Mouse (Mus musculus): ENCODE results near the gene Otx2. TPM values are rescaled to one million over a fixed set of nuclear protein-coding genes. Genes with fewer than 3 reads are reported as not detected.

Gene Otx2
- polyA plus RNA-seq, 1 experiment from 2014 or later = not detected

DNA sequence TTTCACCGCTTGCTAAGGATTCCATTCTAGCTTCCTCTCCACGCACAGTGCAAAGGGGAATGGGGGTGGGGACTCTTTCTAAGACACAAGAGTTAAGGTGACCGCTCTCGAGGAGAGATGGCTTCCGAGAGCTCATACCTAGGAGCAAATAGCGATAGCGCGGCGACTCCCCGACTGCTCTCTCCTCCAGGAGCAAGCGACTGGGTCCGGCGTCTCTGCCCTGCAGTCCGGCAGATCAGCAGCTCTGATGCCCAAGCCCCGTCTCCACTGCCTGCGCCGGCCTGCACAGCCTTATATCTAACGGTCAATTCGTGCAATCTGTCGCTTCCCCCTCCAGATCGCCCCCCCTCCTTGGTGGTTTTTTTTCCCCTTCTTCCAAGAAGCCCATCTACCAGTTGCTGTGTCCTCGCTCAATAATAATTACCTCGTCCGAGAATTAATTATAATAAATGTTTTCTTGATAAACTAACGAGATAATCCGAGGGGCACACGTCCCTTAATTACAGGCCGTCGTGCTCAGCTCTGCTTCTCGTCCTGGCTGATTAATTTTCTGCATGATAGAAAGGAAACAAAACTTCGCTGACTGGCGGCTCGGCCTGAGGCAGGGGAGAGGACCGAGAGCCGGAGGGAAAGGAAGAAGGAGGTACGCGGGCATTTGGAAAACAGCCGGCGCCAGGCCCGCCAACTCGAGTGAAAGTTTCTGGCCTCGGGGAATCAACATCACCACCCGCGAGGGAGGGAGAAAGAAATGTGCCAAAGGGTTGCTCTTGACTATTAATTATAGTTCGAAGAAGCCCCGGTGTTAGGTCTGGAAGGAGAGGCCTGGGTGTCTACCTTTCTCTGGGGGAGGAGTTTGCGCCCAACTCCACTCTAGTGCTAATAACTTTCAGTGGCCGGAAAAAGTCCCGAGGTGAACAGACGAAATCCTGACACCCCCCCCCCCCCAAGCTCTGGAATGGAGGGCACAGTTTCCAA lies 8.5 kb downstream of the Otx2 start:
- Histone ChIP-seq H3K27me3 (ENCODE audit: control insufficient read depth, insufficient read depth, low read length) (peaks cover 59% of the 10 kb centered on the region), H3K4me3 (ENCODE audit: low read depth, low read length) (no peak overlapping the region), H3K4me1 (ENCODE audit: control insufficient read depth, insufficient read depth, low read length) (no peaks in the 10 kb centered on the region), H3K9ac (replicated peaks; ENCODE audit: low read depth, low read length) (no peak overlapping the region), H3K4me2 (replicated peaks; ENCODE audit: low read depth, low read length) (no peak overlapping the region), H3K9me3 (ENCODE audit: control insufficient read depth, low read depth, low read length) (no peaks in the 10 kb centered on the region), H3K36me3 (ENCODE audit: control insufficient read depth, insufficient read depth, low read length) (no peaks in the 10 kb centered on the region), H3K27ac (ENCODE audit: low read length) (no peak overlapping the region)
- under 1% methylated on average over 50 of the region's 50 CpGs for WGBS
- ATAC-seq (ENCODE audit: insufficient number of reproducible peaks, insufficient read depth, low FRiP score, low read depth) = no peak

DNA sequence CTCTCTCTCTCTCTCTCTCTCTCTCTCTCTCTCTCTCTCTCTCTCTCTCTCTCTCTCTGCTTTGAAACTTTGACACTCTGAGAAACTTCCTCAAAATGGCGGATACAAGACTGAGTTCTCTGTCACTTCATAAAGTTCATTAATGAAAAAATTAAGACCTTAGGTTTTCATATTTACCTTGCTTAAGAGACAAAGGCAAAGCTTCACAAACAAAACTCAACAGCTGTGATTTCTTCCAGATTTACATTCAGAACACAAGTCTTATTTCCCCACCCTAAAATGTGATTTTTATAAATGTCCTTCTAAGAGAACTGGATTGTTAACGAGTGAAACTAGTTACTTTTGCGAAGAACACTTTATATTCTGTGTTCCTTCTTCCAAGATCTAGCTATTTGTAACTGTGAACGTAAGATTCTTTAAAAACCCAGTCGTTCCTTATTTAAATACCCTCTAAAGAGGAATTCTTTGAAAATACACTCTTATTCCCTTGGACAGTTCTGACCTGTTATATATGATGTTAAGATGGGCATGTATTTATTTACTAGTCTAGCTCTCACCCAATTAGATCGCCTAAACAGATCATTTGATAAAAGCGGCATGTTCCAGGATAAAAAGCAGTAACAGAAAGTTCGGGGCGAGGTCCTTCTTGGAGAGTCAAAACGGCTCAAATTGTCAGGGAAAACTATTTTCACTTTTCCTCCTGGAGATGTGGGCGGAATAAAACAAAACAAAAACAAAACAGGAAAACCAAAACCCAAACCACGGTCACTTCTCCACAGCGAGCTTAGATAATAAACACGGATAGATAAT lies 9.4 kb downstream of the Otx2 start:
- peaks cover 64% of the 10 kb centered on the region for H3K27me3 ChIP-seq (ENCODE audit: control insufficient read depth, insufficient read depth, low read length)
- no peak overlapping the region for H3K9ac ChIP-seq (replicated peaks; ENCODE audit: low read depth, low read length)
- H3K27ac ChIP-seq (ENCODE audit: low read length) = no peak overlapping the region
- no peaks in the 10 kb centered on the region for H3K36me3 ChIP-seq (ENCODE audit: control insufficient read depth, insufficient read depth, low read length)
- WGBS = 2% methylated on average over 14 of the region's 14 CpGs
- H3K9me3 ChIP-seq (ENCODE audit: control insufficient read depth, low read depth, low read length) = no peaks in the 10 kb centered on the region
- H3K4me3 ChIP-seq (ENCODE audit: low read depth, low read length) = no peak overlapping the region
- no peak overlapping the region for H3K4me2 ChIP-seq (replicated peaks; ENCODE audit: low read depth, low read length)
- H3K4me1 ChIP-seq (ENCODE audit: control insufficient read depth, insufficient read depth, low read length) = no peaks in the 10 kb centered on the region
- ATAC-seq (ENCODE audit: insufficient number of reproducible peaks, insufficient read depth, low FRiP score, low read depth) = no peak

DNA sequence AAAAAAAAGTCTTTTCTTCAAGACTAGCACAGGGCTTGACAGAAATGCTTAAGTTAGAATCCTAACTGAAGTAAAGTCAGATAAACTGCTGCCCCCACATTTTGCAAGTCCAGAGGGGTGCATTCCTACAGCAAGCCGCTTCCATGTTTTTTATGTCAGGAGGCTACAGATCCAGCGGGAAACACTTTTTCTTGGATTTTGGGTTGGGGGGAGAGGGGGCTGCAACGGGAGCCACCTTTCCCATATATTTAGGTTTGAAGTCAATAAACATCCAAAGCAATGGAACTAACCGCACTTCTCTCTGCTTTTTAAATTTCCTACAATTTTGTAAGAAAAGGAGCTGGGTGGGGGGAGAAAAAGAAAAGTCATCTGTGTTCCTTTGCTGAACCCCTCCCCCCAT lies 10.1 kb downstream of the Otx2 start:
- Histone ChIP-seq H3K4me2 (replicated peaks; ENCODE audit: low read depth, low read length) (no peak overlapping the region), H3K9me3 (ENCODE audit: control insufficient read depth, low read depth, low read length) (no peaks in the 10 kb centered on the region), H3K9ac (replicated peaks; ENCODE audit: low read depth, low read length) (no peak overlapping the region), H3K4me3 (ENCODE audit: low read depth, low read length) (no peak overlapping the region), H3K36me3 (ENCODE audit: control insufficient read depth, insufficient read depth, low read length) (no peaks in the 10 kb centered on the region), H3K27me3 (ENCODE audit: control insufficient read depth, insufficient read depth, low read length) (peaks cover 65% of the 10 kb centered on the region), H3K27ac (ENCODE audit: low read length) (no peak overlapping the region), H3K4me1 (ENCODE audit: control insufficient read depth, insufficient read depth, low read length) (no peaks in the 10 kb centered on the region)
- WGBS = 4% methylated on average over 4 of the region's 4 CpGs
- no peak for ATAC-seq (ENCODE audit: insufficient number of reproducible peaks, insufficient read depth, low FRiP score, low read depth)

DNA sequence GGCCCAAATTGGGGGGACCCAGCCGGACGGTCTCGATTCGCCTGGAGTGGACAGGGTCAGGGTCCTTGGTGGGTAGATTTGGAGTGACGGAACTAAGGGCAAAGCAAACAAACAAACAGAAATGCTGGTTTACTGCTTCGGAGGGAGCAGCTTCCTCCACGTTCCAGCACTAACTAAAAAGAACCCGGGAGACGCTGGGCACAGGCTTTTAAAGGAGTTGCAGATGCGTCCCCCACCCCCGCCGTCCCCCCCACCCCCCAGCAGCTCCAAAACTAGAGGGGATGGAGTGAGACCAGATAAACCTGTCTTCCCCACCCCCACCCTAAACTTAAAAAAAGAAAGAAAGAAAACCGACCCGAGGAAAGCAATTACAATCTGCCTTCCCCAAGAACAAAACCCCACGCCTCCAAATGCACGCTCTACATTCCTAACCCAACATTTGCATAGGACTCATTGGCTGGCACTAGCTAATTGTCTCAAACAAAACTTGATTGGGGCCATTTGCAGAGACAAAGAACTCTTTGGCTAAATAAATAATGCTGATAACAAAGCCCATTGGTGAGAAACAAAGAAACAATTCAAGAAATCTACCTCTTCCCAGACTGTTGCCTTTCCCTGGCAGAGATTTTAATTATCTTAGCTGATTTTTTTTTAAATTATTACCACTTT lies 10.9 kb downstream of the Otx2 start:
- H3K36me3 ChIP-seq (ENCODE audit: control insufficient read depth, insufficient read depth, low read length) = no peaks in the 10 kb centered on the region
- peaks cover 66% of the 10 kb centered on the region for H3K27me3 ChIP-seq (ENCODE audit: control insufficient read depth, insufficient read depth, low read length)
- H3K4me1 ChIP-seq (ENCODE audit: control insufficient read depth, insufficient read depth, low read length) = no peaks in the 10 kb centered on the region
- no peak overlapping the region for H3K4me2 ChIP-seq (replicated peaks; ENCODE audit: low read depth, low read length)
- H3K9me3 ChIP-seq (ENCODE audit: control insufficient read depth, low read depth, low read length) = no peaks in the 10 kb centered on the region
- no peak for ATAC-seq (ENCODE audit: insufficient number of reproducible peaks, insufficient read depth, low FRiP score, low read depth)
- H3K4me3 ChIP-seq (ENCODE audit: low read depth, low read length) = no peak overlapping the region
- no peak overlapping the region for H3K27ac ChIP-seq (ENCODE audit: low read length)
- 1% methylated on average over 16 of the region's 16 CpGs for WGBS
- no peak overlapping the region for H3K9ac ChIP-seq (replicated peaks; ENCODE audit: low read depth, low read length)

DNA sequence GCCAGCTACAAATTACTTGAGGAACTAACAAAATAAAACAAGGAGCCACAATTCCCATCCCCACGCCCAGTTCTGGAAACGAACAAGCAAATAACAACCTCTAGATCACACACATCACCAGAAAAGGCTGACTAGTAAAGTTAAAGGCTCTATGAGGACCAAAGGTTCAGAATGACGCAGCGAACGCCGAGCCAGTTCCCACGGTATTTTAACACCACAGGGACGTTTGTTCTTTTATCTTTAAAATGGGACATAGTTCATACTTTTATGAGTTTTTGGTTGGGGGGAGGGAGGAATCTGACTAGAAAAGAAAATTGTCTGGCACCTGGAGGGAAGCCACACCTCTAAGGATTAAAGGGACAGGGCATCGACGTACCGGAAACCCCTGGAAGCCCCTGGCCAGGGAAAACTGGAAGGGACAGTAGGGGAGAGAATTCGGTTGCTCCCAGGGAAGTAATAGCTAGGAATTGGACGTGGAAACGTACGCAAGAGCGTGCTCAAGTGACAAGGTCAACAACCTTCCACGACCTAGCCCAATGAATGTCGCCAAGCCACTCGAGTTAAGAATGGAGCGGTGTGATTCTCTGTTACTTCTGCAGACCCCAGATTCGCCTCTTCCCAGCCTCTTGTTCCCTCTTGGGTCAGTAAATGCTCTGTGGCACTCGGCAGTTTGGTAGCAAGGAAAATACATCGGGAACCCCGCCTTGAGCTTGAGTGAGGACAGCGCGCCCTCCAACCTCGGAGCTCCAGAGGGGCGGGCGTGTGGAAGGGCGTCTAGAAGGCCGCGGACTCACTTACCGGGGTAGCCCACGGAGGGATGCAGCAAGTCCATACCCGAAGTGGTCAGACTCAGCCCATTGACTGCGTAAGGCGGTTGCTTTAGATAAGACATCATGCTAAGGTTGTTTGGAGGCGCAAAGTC lies 11.7 kb downstream of the Otx2 start:
- H3K9ac ChIP-seq (replicated peaks; ENCODE audit: low read depth, low read length) = no peak overlapping the region
- H3K4me1 ChIP-seq (ENCODE audit: control insufficient read depth, insufficient read depth, low read length) = no peaks in the 10 kb centered on the region
- no peak for ATAC-seq (ENCODE audit: insufficient number of reproducible peaks, insufficient read depth, low FRiP score, low read depth)
- no peak overlapping the region for H3K4me2 ChIP-seq (replicated peaks; ENCODE audit: low read depth, low read length)
- H3K9me3 ChIP-seq (ENCODE audit: control insufficient read depth, low read depth, low read length) = no peaks in the 10 kb centered on the region
- H3K27ac ChIP-seq (ENCODE audit: low read length) = no peak overlapping the region
- H3K27me3 ChIP-seq (ENCODE audit: control insufficient read depth, insufficient read depth, low read length) = peaks cover 63% of the 10 kb centered on the region
- H3K36me3 ChIP-seq (ENCODE audit: control insufficient read depth, insufficient read depth, low read length) = no peaks in the 10 kb centered on the region
- WGBS = 6% methylated on average over 38 of the region's 38 CpGs
- no peak overlapping the region for H3K4me3 ChIP-seq (ENCODE audit: low read depth, low read length)

DNA sequence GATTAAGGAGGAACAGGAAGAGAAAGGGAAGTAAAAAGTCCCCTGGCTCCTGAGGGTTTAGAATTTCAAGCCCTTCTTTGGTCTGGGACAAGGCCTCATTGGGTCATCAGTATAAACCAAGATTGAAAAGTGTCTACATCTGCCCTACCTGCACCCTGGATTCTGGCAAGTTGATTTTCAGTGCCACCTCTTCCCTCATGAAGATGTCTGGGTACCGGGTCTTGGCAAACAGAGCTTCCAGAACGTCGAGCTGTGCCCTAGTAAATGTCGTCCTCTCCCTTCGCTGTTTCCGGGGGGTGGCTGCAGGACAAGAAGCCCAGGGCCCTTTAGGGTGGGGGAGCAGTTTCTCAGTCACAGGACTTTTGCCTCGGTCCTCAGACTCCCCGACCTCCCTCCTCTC lies 12.5 kb downstream of the Otx2 start:
- Histone ChIP-seq H3K9ac (replicated peaks; ENCODE audit: low read depth, low read length) (no peak overlapping the region), H3K4me1 (ENCODE audit: control insufficient read depth, insufficient read depth, low read length) (no peaks in the 10 kb centered on the region), H3K4me2 (replicated peaks; ENCODE audit: low read depth, low read length) (no peak overlapping the region), H3K4me3 (ENCODE audit: low read depth, low read length) (no peak overlapping the region), H3K27me3 (ENCODE audit: control insufficient read depth, insufficient read depth, low read length) (peaks cover 63% of the 10 kb centered on the region), H3K27ac (ENCODE audit: low read length) (no peak overlapping the region), H3K36me3 (ENCODE audit: control insufficient read depth, insufficient read depth, low read length) (no peaks in the 10 kb centered on the region), H3K9me3 (ENCODE audit: control insufficient read depth, low read depth, low read length) (no peaks in the 10 kb centered on the region)
- 17% methylated on average over 8 of the region's 8 CpGs for WGBS
- no peak for ATAC-seq (ENCODE audit: insufficient number of reproducible peaks, insufficient read depth, low FRiP score, low read depth)

DNA sequence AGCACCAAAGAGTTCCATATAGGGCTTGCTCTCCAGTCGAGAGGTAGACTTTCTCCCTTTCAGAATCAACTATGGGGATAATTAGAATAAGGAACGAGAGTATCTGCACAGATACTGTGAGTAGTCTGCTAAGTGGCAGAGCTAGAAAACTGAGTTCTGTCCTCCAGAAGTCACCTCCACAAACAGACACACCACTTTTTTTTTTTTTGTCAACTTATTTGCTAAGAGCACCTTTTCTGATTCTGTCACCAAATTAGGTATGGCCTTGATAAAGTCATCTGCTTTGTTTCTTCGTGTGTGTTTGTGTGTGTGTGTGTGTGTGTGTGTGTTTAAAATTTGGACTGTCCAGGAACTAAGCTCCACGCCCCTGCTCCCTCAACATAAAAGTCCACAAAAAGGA lies 13.0 kb downstream of the Otx2 start:
- Histone ChIP-seq H3K27me3 (ENCODE audit: control insufficient read depth, insufficient read depth, low read length) (peaks cover 63% of the 10 kb centered on the region), H3K4me2 (replicated peaks; ENCODE audit: low read depth, low read length) (no peak overlapping the region), H3K4me1 (ENCODE audit: control insufficient read depth, insufficient read depth, low read length) (no peaks in the 10 kb centered on the region), H3K36me3 (ENCODE audit: control insufficient read depth, insufficient read depth, low read length) (no peaks in the 10 kb centered on the region), H3K27ac (ENCODE audit: low read length) (no peak overlapping the region), H3K9ac (replicated peaks; ENCODE audit: low read depth, low read length) (no peak overlapping the region), H3K9me3 (ENCODE audit: control insufficient read depth, low read depth, low read length) (no peaks in the 10 kb centered on the region), H3K4me3 (ENCODE audit: low read depth, low read length) (no peak overlapping the region)
- 64% methylated on average over 4 of the region's 4 CpGs for WGBS
- ATAC-seq (ENCODE audit: insufficient number of reproducible peaks, insufficient read depth, low FRiP score, low read depth) = no peak

All from stomach, embryonic 14.5 days (tissue).